Comparison of ENCODE assay signal across 17 mouse cellular contexts in the genomic region with DNA sequence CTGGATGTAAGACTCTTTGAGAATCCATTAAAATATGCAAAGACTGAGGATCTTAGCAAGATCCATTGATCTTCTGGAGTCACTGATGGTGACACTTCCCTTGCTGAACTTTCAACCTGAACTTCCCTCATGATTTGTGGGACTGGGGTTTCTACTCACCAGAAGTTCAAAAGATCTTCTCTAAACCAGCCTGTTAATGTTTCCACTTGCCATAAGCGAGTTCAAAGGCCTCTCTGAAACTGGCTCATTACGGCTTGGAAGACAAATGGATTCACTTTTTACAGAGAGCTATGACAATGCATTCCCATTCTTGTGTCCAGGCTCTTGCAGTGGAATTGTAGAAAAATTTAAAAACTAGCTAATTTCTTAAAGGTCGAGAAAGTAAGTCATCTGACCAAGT.
"Had no signal": no experiment of that assay in that cellular context is flagged by ENCODE, and none has a peak within 500 bp of the region (broad histone marks: within the 10 kb centered on the region; RNA-seq: fewer than 3 reads in every experiment).

No protein-coding gene starts in this region.

- H3K36me3 ChIP-seq: lung, embryonic 15.5 days; midbrain, embryonic 13.5 days; midbrain, embryonic 15.5 days; neural tube, embryonic 12.5 days; stomach, embryonic 15.5 days had no signal

- DNase-seq: lung, adult 2 months; lung, postnatal 14 days; lung, postnatal 36 days; right cerebral cortex, postnatal 14 days; thymus, adult 2 months; thymus, postnatal 25 days; thymus, postnatal 4 days had no signal

- H3K4me2 ChIP-seq: lung, embryonic 15.5 days; midbrain, embryonic 11.5 days; midbrain, embryonic 13.5 days; midbrain, embryonic 15.5 days; neural tube, embryonic 12.5 days; stomach, embryonic 15.5 days had no signal

- H3K4me1 ChIP-seq: megakaryocyte, embryonic 14.5 days; neural tube, embryonic 12.5 days; stomach, embryonic 15.5 days had no signal

- H3K9me3 ChIP-seq: lung, embryonic 15.5 days; megakaryocyte, embryonic 14.5 days; midbrain, embryonic 13.5 days; midbrain, embryonic 15.5 days; neural tube, embryonic 12.5 days; stomach, embryonic 15.5 days had no signal

- H3K27me3 ChIP-seq: lung, embryonic 15.5 days; megakaryocyte, embryonic 14.5 days; midbrain, embryonic 13.5 days; midbrain, embryonic 15.5 days; neural tube, embryonic 12.5 days; stomach, embryonic 15.5 days had no signal

- H3K27ac ChIP-seq: lung, embryonic 15.5 days; macrophage; midbrain, embryonic 13.5 days; midbrain, embryonic 15.5 days; neural tube, embryonic 12.5 days; stomach, embryonic 15.5 days; stomach, postnatal 0 days had no signal

- H3K4me3 ChIP-seq: lung, embryonic 15.5 days; megakaryocyte, embryonic 14.5 days; midbrain, embryonic 13.5 days; midbrain, embryonic 15.5 days; neural tube, embryonic 12.5 days; stomach, embryonic 15.5 days had no signal

- H3K9ac ChIP-seq: lung, embryonic 15.5 days; midbrain, embryonic 13.5 days; midbrain, embryonic 15.5 days; neural tube, embryonic 12.5 days; stomach, embryonic 15.5 days had no signal

- ATAC-seq: lung, postnatal 0 days; midbrain, embryonic 13.5 days; midbrain, embryonic 15.5 days had no signal
